Mouse (Mus musculus) CH12.LX (cell line): ENCODE measurements at regions not wholly inside any gene's neighbourhood (a gene's known extent, or its start where the extent isn't known, plus 50 kb on each side); places are given as distances from the start of the nearest gene placed in this dataset.

Experiments used
- CTCF ChIP-seq, 2 experiments: IDR thresholded peaks in 1 of 2; conservative IDR thresholded peaks in 1 of 2; 2 replicates each; pipeline ENCODE4 v1.5.1; 2011 to 2012; ENCODE audit warnings: low read depth in 2 of 2, low read length in 2 of 2, improper control_type of control experiment in 1 of 2, inconsistent platforms in 1 of 2, mild to moderate bottlenecking in 1 of 2, moderate library complexity in 1 of 2
- KAT2A ChIP-seq: IDR thresholded peaks from 2 replicates; pipeline ENCODE4 v1.6.1; 2012; ENCODE audit warnings: low read length, improper control_type of control experiment, inconsistent platforms; ENCODE audit not compliant: insufficient replicate concordance
- MAX ChIP-seq: IDR thresholded peaks from 2 replicates; pipeline ENCODE4 v1.6.1; 2011; ENCODE audit warnings: low read length, improper control_type of control experiment
- POLR2A ChIP-seq: IDR thresholded peaks from 2 replicates; pipeline ENCODE4 v1.6.1; 2011; ENCODE audit warnings: low read depth, mild to moderate bottlenecking, improper control_type of control experiment, low read length
- USF1 ChIP-seq: IDR thresholded peaks from 2 replicates; pipeline ENCODE4 v1.6.1; 2014; ENCODE audit warnings: low read depth, mild to moderate bottlenecking, inconsistent platforms, low read length, improper control_type of control experiment

DNA sequence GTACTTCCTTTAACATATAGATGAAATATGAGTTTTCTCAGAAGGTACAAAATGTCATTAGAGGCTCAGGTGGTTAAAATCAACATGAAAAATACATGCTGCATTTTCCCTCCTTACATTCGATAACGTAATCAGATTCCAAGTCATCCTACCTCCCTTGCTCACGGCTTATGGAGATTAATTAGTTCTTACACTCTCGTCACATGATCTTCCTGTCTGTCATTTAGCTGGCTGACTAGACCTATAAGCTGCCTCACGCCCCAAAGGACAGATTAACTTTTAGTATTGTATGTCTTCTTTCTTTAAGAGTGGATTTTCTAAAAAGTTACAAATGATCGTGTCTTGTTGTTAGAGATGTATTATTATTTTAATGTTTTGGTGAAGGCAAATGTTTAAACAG, 669.6 kb upstream of the Zeb2 start:
- TF ChIP-seq CTCF (conservative IDR thresholded peaks at IDR 0.05 in 1 of 2, IDR thresholded peaks at IDR 0.05 in 1 of 2; ENCODE audit: low read depth in 2 of 2, low read length in 2 of 2) (no peak), POLR2A (no peak), USF1 (no peak), KAT2A (no peak), MAX (no peak)
